Mouse (Mus musculus) lung, adult 2 months (tissue): ENCODE results near the gene Cela3a.
"Not testable (repeated sequence)": the region's sequence is repeated elsewhere in the genome, so short reads cannot be mapped to it uniquely, and the experiment has no call there.

Experiments
- CTCF ChIP-seq: fragments of 200-500 bp; IDR thresholded peaks from 2 replicates; pipeline ENCODE4 v1.5.1; 2011; ENCODE audit warnings: mild to moderate bottlenecking, low read length, control low read depth; ENCODE audit not compliant: insufficient read depth
- POLR2A ChIP-seq: fragments of 200-500 bp; IDR thresholded peaks from 2 replicates; pipeline ENCODE4 v1.6.1; 2011; ENCODE audit warnings: low read depth, mild to moderate bottlenecking, control low read depth, low read length, borderline replicate concordance; ENCODE audit errors: extremely low read depth

DNA sequence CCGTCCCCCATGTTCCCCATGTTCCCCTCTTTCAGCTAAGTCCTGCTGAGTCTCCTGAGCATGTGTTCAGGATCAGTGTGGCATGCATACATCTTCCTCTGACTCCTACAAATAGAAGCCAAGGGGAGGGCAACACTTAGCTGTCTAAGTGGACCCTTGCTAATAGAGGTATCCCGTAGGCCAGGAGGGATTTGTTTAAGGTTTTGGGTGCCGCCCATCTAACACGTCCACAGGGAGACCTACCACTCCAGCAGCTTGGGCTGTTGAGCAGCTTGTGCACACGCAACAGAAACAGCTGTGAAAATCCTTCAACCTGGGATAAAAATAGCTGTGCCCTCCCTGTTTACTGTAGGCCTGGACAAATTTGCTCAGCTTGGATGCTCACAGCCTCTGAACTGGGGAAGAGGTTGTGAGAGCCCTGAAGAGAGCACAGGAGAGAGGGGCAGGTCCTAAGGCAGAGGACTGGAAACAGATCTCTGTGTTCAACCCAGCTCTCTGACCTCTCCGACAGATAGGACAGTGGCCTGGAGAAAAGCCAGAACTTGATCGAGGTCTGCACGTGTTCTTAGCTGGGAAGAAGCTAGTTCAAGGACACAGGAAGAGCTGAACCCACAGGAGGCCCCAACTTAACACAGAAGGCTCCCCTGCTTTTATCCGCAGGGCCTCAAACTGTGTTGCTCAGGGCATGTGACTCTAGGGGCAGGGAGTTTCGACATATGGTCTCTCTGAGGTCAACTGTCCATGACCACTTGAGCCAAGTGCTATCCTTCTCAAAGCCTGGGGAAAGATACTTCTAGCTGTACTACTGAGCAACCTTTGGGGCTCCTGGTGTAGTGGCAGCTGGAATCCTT lies 23.3 kb upstream of the Cela3a start:
- TF ChIP-seq CTCF, POLR2A: not testable (repeated sequence)
